Mouse (Mus musculus) c-Kit-positive CD71-positive TER-119-positive erythroid progenitor cells, embryonic 14.5 days (primary cell): Measurements from ENCODE around the gene Atg101.

Experiments used
- DNase-seq: peaks from one replicate; pipeline ENCODE4 v3.0.0-alpha.2; 2013; ENCODE audit warnings: low spot score

The Atg101 gene

DNA sequence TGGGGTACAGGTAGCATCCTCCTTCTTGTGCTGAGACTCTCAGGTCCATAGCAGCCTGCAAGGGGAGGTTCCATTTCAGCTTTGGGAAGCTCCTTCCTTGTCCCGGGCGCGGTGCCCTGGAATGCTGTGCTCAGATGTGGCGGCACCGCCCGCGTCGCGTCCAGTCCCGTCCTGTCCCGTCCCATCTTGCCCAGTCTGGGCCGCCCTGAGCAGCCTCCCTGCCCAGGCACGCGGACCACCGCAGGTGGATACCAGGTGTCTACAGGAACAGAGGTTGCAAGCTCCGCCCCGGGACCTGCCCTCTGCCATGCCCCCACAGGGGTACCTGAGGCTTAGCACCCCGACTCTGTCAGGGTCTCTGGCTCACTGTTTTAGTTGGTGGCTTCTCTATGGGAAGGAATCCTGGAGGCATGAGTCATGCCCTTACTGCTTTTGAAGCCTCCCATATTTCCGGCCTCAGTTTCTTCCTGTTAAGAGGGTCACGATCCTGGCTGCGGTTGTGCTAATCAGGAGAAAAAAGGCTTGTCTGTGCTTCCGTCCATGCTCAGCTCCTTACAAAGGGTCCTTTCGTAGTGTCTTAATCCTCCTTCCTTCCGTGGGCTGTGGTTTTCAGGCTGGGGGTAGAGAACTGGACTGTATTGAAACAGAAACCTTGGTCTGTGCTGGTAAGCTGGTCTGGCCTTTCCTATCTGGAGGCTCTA, 52.6 kb downstream of the Atg101 start:
- no peak for DNase-seq

DNA sequence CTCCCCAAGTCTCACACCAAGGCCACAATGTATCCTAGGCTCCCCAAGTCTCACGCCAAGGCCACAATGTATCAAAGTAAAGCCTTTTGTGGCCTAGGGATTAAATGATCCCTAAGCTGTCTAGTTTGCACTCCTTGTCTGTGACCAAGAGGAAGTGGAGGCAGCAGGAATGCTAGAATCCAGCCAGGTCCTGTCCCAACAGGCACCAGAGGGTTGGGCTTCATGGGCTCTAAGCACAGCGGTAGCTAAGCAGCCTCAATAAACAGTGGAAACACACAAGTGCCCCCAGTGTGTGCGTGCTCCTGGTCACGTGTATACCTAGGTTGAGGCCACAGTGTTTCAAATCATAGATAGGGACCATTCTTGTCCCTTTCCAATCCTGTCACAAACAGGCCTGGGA, 54.3 kb downstream of the Atg101 start:
- DNase-seq: no peak

DNA sequence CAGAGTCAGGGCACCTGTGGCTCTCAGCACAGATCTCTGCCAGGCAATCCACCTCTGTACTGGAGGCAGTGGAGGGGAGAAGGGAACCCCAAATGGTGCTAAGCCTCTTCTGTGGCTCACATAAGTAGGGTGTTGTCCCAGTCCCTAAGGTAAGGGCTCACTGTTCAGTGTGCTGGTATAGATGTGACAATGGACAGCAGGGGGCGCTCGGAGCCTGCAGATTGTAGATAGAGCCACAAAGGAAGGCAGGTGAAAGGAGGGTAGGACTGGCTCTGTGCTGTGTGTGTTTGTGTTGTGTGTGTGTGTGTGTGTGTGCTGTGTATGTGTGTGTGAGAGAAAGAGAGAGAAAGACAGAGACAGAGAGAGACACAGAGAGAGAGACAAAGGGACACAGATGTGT, 55.5 kb downstream of the Atg101 start:
- DNase-seq: peak; percentile 64
